Mouse (Mus musculus) hindbrain, embryonic 16.5 days (tissue): ENCODE measurements at regions not wholly inside any gene's neighbourhood (a gene's known extent, or its start where the extent isn't known, plus 50 kb on each side); places are given as distances from the start of the nearest gene placed in this dataset.
A peak's percentile ranks its signal among the peaks of the same experiment; 100 is the strongest.

Experiments used
- ATAC-seq: fragments of 200-750 bp; cut with Nextera tagmentation; 2 replicates; pipeline ENCODE4 v1.8.0; 2017; ENCODE audit warnings: moderate TSS enrichment, moderate library complexity
- H3K27ac ChIP-seq: fragments of 300-500 bp; sonication (generic); 2 replicates; pipeline ENCODE4 v1.5.1; 2014; ENCODE audit warnings: low read depth, mild to moderate bottlenecking, control low read depth, low read length, moderate library complexity
- H3K27me3 ChIP-seq: fragments of 300-500 bp; sonication (generic); replicated peaks from 2 replicates; pipeline ENCODE4 v1.6.1; 2014; ENCODE audit warnings: low read length; ENCODE audit not compliant: control insufficient read depth, insufficient read depth
- H3K36me3 ChIP-seq: fragments of 300-500 bp; sonication (generic); 2 replicates; pipeline ENCODE4 v1.6.1; 2014; ENCODE audit warnings: mild to moderate bottlenecking, low read length, moderate library complexity, mixed read lengths; ENCODE audit not compliant: control insufficient read depth, insufficient read depth
- H3K4me1 ChIP-seq: fragments of 300-500 bp; sonication (generic); 2 replicates; pipeline ENCODE4 v1.6.1; 2014; ENCODE audit warnings: low read depth, low read length; ENCODE audit not compliant: control insufficient read depth, insufficient read depth
- H3K4me2 ChIP-seq: fragments of 300-500 bp; sonication (generic); 2 replicates; pipeline ENCODE4 v1.6.1; 2014; ENCODE audit warnings: mild to moderate bottlenecking, low read length, control low read depth, moderate library complexity
- H3K4me3 ChIP-seq: fragments of 300-500 bp; sonication (generic); 2 replicates; pipeline ENCODE4 v1.5.1; 2014; ENCODE audit warnings: mild to moderate bottlenecking, low read length, control low read depth, moderate library complexity
- H3K9ac ChIP-seq: fragments of 300-500 bp; sonication (generic); 2 replicates; pipeline ENCODE4 v1.6.1; 2014; ENCODE audit warnings: low read depth, mild to moderate bottlenecking, control low read depth, low read length, moderate library complexity
- H3K9me3 ChIP-seq: fragments of 300-500 bp; sonication (generic); 2 replicates; pipeline ENCODE4 v1.6.1; 2014; ENCODE audit warnings: mild to moderate bottlenecking, low read length, moderate library complexity; ENCODE audit not compliant: control insufficient read depth
- WGBS: fragments of 180-500 bp; shearing (Covaris S2); extraction: QIAGEN DNeasy Blood & Tissue Kit; methylation state at CpG from one replicate; pipeline ENCODE4 v1.1.7; 2014; 5-methylcytosine and 5-hydroxymethylcytosine counted together

- no peak overlapping the region for H3K9ac ChIP-seq
- H3K4me1 ChIP-seq = no peaks in the 10 kb centered on the region
- H3K9me3 ChIP-seq = no peaks in the 10 kb centered on the region
- H3K36me3 ChIP-seq = no peaks in the 10 kb centered on the region
- no peak overlapping the region for H3K4me3 ChIP-seq
- H3K27ac ChIP-seq = no peak overlapping the region
- no peak overlapping the region for H3K4me2 ChIP-seq
- WGBS = 86% methylated on average over 2 of the region's 2 CpGs
- no peaks in the 10 kb centered on the region for H3K27me3 ChIP-seq
- ATAC-seq = no peak
Measured at GRCm38 (mm10) chr1:124706246-124706645, 660.9 kb upstream of the Dpp10 start.

GRCm38 (mm10) chr1:124674420-124674819 lies 629.1 kb upstream of the Dpp10 start:
- Histone ChIP-seq H3K36me3 (no peaks in the 10 kb centered on the region), H3K4me1 (no peaks in the 10 kb centered on the region)
- WGBS = 30% methylated on average over 2 of the region's 2 CpGs

DNA sequence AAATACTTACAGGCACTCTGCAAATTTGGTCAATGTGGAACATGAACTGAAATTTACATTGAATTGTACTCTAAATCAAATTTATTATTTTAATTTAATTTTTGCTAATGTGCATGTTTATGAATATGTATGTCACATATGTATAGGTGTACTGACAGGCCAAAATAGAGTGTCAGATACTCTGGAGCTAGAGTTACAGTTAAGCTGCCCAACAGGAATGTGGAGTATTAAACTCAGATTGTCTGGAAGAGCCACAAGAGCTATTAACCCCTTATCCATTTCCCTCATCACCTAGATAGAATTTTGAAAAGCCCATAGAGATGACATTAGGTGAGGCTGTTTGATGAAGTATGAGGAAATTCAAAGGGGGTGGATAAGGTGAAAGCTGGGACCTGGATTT lies 607.5 kb upstream of the Dpp10 start:
- no peak overlapping the region for H3K4me3 ChIP-seq
- H3K4me2 ChIP-seq = no peak overlapping the region
- H3K4me1 ChIP-seq = no peaks in the 10 kb centered on the region
- H3K36me3 ChIP-seq = no peaks in the 10 kb centered on the region
- no peak overlapping the region for H3K27ac ChIP-seq
- H3K9me3 ChIP-seq = peaks cover 3% of the 10 kb centered on the region; the same call in 1 of the 2 replicates
- no peak for ATAC-seq
- no peaks in the 10 kb centered on the region for H3K27me3 ChIP-seq
- no peak overlapping the region for H3K9ac ChIP-seq

More at GRCm38 (mm10) chr1:124674420-124674819, 629.1 kb upstream of the Dpp10 start:
- H3K27ac ChIP-seq = no peak overlapping the region
- H3K9ac ChIP-seq = no peak overlapping the region
- no peak for ATAC-seq
- no peaks in the 10 kb centered on the region for H3K27me3 ChIP-seq
- no peaks in the 10 kb centered on the region for H3K9me3 ChIP-seq
- H3K4me3 ChIP-seq = no peak overlapping the region
- H3K4me2 ChIP-seq = no peak overlapping the region

- no peak overlapping the region for H3K27ac ChIP-seq
- no peaks in the 10 kb centered on the region for H3K4me1 ChIP-seq
- peaks cover 3% of the 10 kb centered on the region; the same call in 1 of the 2 replicates for H3K9me3 ChIP-seq
- WGBS = 62% methylated on average over 3 of the region's 3 CpGs
- H3K27me3 ChIP-seq = no peaks in the 10 kb centered on the region
- H3K9ac ChIP-seq = no peak overlapping the region
- H3K36me3 ChIP-seq = no peaks in the 10 kb centered on the region
- H3K4me2 ChIP-seq = no peak overlapping the region
- peak; percentile 70 for ATAC-seq
- no peak overlapping the region for H3K4me3 ChIP-seq
Measured at GRCm38 (mm10) chr1:124652251-124652861, 607.0 kb upstream of the Dpp10 start.

GRCm38 (mm10) chr1:124635246-124635768 lies 589.9 kb upstream of the Dpp10 start:
- no peak overlapping the region for H3K4me3 ChIP-seq
- H3K4me2 ChIP-seq = no peak overlapping the region
- ATAC-seq = no peak

GRCm38 (mm10) chr1:124630084-124630483 lies 584.7 kb upstream of the Dpp10 start:
- Histone ChIP-seq H3K27me3 (no peaks in the 10 kb centered on the region), H3K27ac (no peak overlapping the region), H3K9ac (no peak overlapping the region), H3K4me1 (no peaks in the 10 kb centered on the region), H3K4me3 (no peak overlapping the region), H3K36me3 (no peaks in the 10 kb centered on the region), H3K9me3 (no peaks in the 10 kb centered on the region), H3K4me2 (no peak overlapping the region)
- no peak for ATAC-seq

More at GRCm38 (mm10) chr1:124635246-124635768, 589.9 kb upstream of the Dpp10 start:
- Histone ChIP-seq H3K36me3 (no peaks in the 10 kb centered on the region), H3K27me3 (no peaks in the 10 kb centered on the region), H3K9ac (no peak overlapping the region), H3K4me1 (no peaks in the 10 kb centered on the region), H3K27ac (no peak overlapping the region), H3K9me3 (no peaks in the 10 kb centered on the region)

DNA sequence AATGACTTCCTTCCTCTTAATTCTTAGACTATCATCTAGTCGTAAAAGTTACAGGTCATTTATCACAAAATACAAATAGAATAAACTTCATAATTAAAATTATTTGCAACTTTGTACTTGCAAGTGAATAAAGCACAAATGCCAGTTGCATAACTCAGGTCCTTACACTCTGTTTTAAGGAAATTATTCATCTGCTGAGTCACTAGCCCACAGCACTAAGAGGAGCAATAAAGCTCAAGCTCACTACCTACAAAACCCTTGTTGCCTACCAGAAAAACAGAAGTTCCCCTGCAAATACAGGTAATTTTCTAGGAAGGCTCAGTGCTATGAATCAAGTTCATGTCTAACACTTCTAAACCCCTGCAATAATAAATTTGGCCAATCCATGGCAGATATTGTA lies 539.3 kb upstream of the Dpp10 start:
- H3K4me2 ChIP-seq = no peak overlapping the region
- H3K27me3 ChIP-seq = no peaks in the 10 kb centered on the region
- H3K9me3 ChIP-seq = no peaks in the 10 kb centered on the region
- H3K27ac ChIP-seq = no peak overlapping the region
- H3K36me3 ChIP-seq = no peaks in the 10 kb centered on the region
- H3K4me1 ChIP-seq = no peaks in the 10 kb centered on the region
- H3K4me3 ChIP-seq = no peak overlapping the region
- H3K9ac ChIP-seq = no peak overlapping the region
- WGBS = 84% methylated on average over 1 of the region's 1 CpGs
- no peak for ATAC-seq
